Mouse (Mus musculus) hindbrain, embryonic 10.5 days (tissue): ENCODE results near the gene Fer1l4. TPM values are rescaled to one million over a fixed set of nuclear protein-coding genes. Genes with fewer than 3 reads are reported as not detected.

Experiments
- DNase-seq: peaks from one replicate; pipeline ENCODE4 v3.0.0-alpha.2; 2017; ENCODE audit warnings: low spot score
- H3K27ac ChIP-seq: fragments of 300-500 bp; sonication (generic); 2 replicates; pipeline ENCODE4 v1.5.1; 2016; ENCODE audit warnings: mild to moderate bottlenecking, moderate library complexity
- H3K27me3 ChIP-seq: fragments of 300-500 bp; sonication (generic); 2 replicates; pipeline ENCODE4 v1.6.1; 2016; ENCODE audit warnings: mild to moderate bottlenecking; ENCODE audit not compliant: poor library complexity, insufficient read depth, severe bottlenecking
- H3K36me3 ChIP-seq: fragments of 300-500 bp; sonication (generic); 2 replicates; pipeline ENCODE4 v1.6.1; 2016; ENCODE audit warnings: mild to moderate bottlenecking, moderate library complexity
- H3K4me1 ChIP-seq: fragments of 300-500 bp; sonication (generic); replicated peaks from 2 replicates; pipeline ENCODE4 v1.6.1; 2016; ENCODE audit warnings: mild to moderate bottlenecking
- H3K4me3 ChIP-seq: fragments of 300-500 bp; sonication (generic); 2 replicates; pipeline ENCODE4 v1.5.1; 2016; ENCODE audit warnings: mild to moderate bottlenecking, moderate library complexity
- H3K9me3 ChIP-seq: fragments of 300-500 bp; sonication (generic); 2 replicates; pipeline ENCODE4 v1.6.1; 2016; ENCODE audit warnings: mild to moderate bottlenecking, moderate library complexity
- WGBS: fragments of 180-500 bp; shearing (Covaris S2); methylation state at CpG from one replicate; pipeline ENCODE4 v1.1.7; 2016; 5-methylcytosine and 5-hydroxymethylcytosine counted together
- polyA plus RNA-seq: library from polyadenylated mRNA; unstranded; fragments of >200 nt; fragmentation: Nextera tagmentation; extraction: Ambion mirVana; gene quantifications from 2 replicates; pipeline ENCODE4 v1.2.1, GENCODE M21; 2016

Gene Fer1l4
- polyA plus RNA-seq, 1 experiment from 2014 or later = not detected

- Histone ChIP-seq H3K4me1 (no peaks in the 10 kb centered on the region), H3K9me3 (no peaks in the 10 kb centered on the region), H3K27me3 (no peaks in the 10 kb centered on the region), H3K4me3 (no peak overlapping the region; the same call in 1 of the 2 replicates), H3K36me3 (peaks cover 100% of the 10 kb centered on the region), H3K27ac (0 out of 2 replicates have a peak overlapping the region, but pooled peaks have one; percentile 23)
- 76% methylated on average over 4 of the region's 4 CpGs for WGBS
- DNase-seq = no peak
Observed at GRCm38 (mm10) chr2:155989085-155989484, 63.7 kb downstream of the Fer1l4 start.

GRCm38 (mm10) chr2:155987131-155987530 is 65.6 kb downstream of the Fer1l4 start:
- DNase-seq = no peak
- no peak overlapping the region for H3K27ac ChIP-seq
- 96% methylated on average over 6 of the region's 6 CpGs for WGBS
- H3K36me3 ChIP-seq = peaks cover 100% of the 10 kb centered on the region
- no peaks in the 10 kb centered on the region for H3K27me3 ChIP-seq
- no peak overlapping the region for H3K4me3 ChIP-seq
- no peaks in the 10 kb centered on the region for H3K4me1 ChIP-seq
- no peaks in the 10 kb centered on the region for H3K9me3 ChIP-seq

- Histone ChIP-seq H3K27ac (no peak overlapping the region), H3K36me3 (peaks cover 100% of the 10 kb centered on the region), H3K27me3 (no peaks in the 10 kb centered on the region), H3K4me3 (no peak overlapping the region), H3K9me3 (no peaks in the 10 kb centered on the region), H3K4me1 (no peaks in the 10 kb centered on the region)
- no peak for DNase-seq
- 90% methylated on average over 7 of the region's 7 CpGs for WGBS
Observed at GRCm38 (mm10) chr2:155985776-155986175, 67.0 kb downstream of the Fer1l4 start.

- H3K36me3 ChIP-seq = peaks cover 98% of the 10 kb centered on the region
- no peaks in the 10 kb centered on the region for H3K27me3 ChIP-seq
- no peak overlapping the region for H3K27ac ChIP-seq
- WGBS = 85% methylated on average over 5 of the region's 5 CpGs
- H3K4me1 ChIP-seq = no peaks in the 10 kb centered on the region
- no peaks in the 10 kb centered on the region for H3K9me3 ChIP-seq
- no peak overlapping the region for H3K4me3 ChIP-seq
- no peak for DNase-seq
Observed at GRCm38 (mm10) chr2:155979328-155979991, 73.3 kb downstream of the Fer1l4 start.

GRCm38 (mm10) chr2:155974087-155974731 is 78.5 kb downstream of the Fer1l4 start:
- WGBS = 82% methylated on average over 14 of the region's 14 CpGs
- DNase-seq = no peak
- peaks cover 95% of the 10 kb centered on the region for H3K36me3 ChIP-seq
- no peaks in the 10 kb centered on the region for H3K9me3 ChIP-seq
- H3K4me3 ChIP-seq = no peak overlapping the region
- no peaks in the 10 kb centered on the region for H3K27me3 ChIP-seq
- H3K4me1 ChIP-seq = no peaks in the 10 kb centered on the region
- H3K27ac ChIP-seq = no peak overlapping the region

GRCm38 (mm10) chr2:155973348-155973747 is 79.4 kb downstream of the Fer1l4 start:
- Histone ChIP-seq H3K36me3 (peaks cover 95% of the 10 kb centered on the region), H3K27ac (no peak overlapping the region), H3K27me3 (no peaks in the 10 kb centered on the region), H3K4me3 (no peak overlapping the region), H3K4me1 (no peaks in the 10 kb centered on the region), H3K9me3 (no peaks in the 10 kb centered on the region)
- DNase-seq = no peak
- WGBS = 87% methylated on average over 6 of the region's 6 CpGs

Other genes with a start within 250 kb of the Fer1l4 start
- gene BC029722, start 233.5 kb downstream of the Fer1l4 start, polyA plus RNA-seq = 8.4 and 16.0 TPM in 2 replicates
- 247 and 261 TPM in 2 replicates for gene Eif6, start 226.0 kb downstream of the Fer1l4 start, polyA plus RNA-seq
- 0.24 and 0.44 TPM in 2 replicates for gene Fam83c, start 218.1 kb downstream of the Fer1l4 start, polyA plus RNA-seq
- 73.7 and 77.4 TPM in 2 replicates for gene Uqcc1, start 122.6 kb downstream of the Fer1l4 start, polyA plus RNA-seq
- not detected in 2 replicates for gene Gm15557, start 112.2 kb downstream of the Fer1l4 start, polyA plus RNA-seq
- 0.42 and 1.1 TPM in 2 replicates for gene Gdf5, start 107.6 kb downstream of the Fer1l4 start, polyA plus RNA-seq
- 21.6 and 27.6 TPM in 2 replicates for gene Cep250, start 96.5 kb downstream of the Fer1l4 start, polyA plus RNA-seq
- 1.2 and 1.5 TPM in 2 replicates for gene 6430550D23Rik, start 45.0 kb downstream of the Fer1l4 start, polyA plus RNA-seq
- gene Ergic3, start 44.9 kb downstream of the Fer1l4 start, polyA plus RNA-seq = 223 and 257 TPM in 2 replicates
- gene Spag4, start 12.2 kb upstream of the Fer1l4 start, polyA plus RNA-seq = 4.4 and 6.9 TPM in 2 replicates
- 51.4 and 68.0 TPM in 2 replicates for gene Cpne1, start 59.0 kb upstream of the Fer1l4 start, polyA plus RNA-seq
- gene Rbm12, start 59.0 kb upstream of the Fer1l4 start, polyA plus RNA-seq = 42.6 and 47.4 TPM in 2 replicates
- 22.5 and 27.2 TPM in 2 replicates for gene Gm28036, start 74.1 kb upstream of the Fer1l4 start, polyA plus RNA-seq
- 438 and 481 TPM in 2 replicates for gene Romo1, start 91.1 kb upstream of the Fer1l4 start, polyA plus RNA-seq
- 41.6 and 43.5 TPM in 2 replicates for gene Nfs1, start 91.2 kb upstream of the Fer1l4 start, polyA plus RNA-seq
- 485 and 564 TPM in 2 replicates for gene Rbm39, start 127.3 kb upstream of the Fer1l4 start, polyA plus RNA-seq
- gene Phf20, start 143.5 kb upstream of the Fer1l4 start, polyA plus RNA-seq = 68.3 and 73.4 TPM in 2 replicates